Mouse (Mus musculus): Measurements from ENCODE around the gene Qrfpr.
A peak's percentile ranks its signal among the peaks of the same experiment; 100 is the strongest.

Gene Qrfpr

GRCm38 (mm10) chr3:36221743-36222682 lies at the start of gene Qrfpr:
Qrfpr (minus strand) TSS chr3:36222313.
- DNase-seq: peak; percentile 13 to 21

- DNase-seq: peak in 1 of 2 experiments; percentile 9
Observed at GRCm38 (mm10) chr3:36263873-36264272, 41.8 kb upstream of the Qrfpr start.

- DNase-seq: peak; percentile 6 to 16
Observed at GRCm38 (mm10) chr3:36263265-36263664, 41.2 kb upstream of the Qrfpr start.

GRCm38 (mm10) chr3:36250585-36250984 lies 28.5 kb upstream of the Qrfpr start:
- no peak for DNase-seq

- DNase-seq: no peak
Observed at GRCm38 (mm10) chr3:36248446-36248845, 26.3 kb upstream of the Qrfpr start.

GRCm38 (mm10) chr3:36229941-36230340 lies 7.8 kb upstream of the Qrfpr start:
- DNase-seq: no peak

DNA sequence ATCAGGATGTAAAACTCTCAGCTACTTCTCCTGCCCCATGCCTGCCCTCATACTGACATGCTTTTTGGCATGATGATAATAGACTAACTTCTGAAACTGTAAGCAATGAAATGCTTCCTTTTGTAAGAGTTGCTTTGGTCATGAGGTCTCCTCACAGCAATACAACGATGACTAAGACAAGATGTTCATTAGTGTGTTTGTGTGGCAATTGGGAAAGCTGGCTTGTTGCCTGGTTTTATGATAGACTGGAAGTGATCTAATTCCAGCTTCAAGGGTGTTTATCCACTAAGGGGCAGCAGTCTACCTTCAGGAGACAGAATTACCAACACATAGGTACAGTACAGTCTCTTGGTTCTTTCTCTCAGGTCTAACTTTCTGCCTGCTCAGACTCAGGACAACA lies 5.1 kb upstream of the Qrfpr start:
- DNase-seq: no peak

DNA sequence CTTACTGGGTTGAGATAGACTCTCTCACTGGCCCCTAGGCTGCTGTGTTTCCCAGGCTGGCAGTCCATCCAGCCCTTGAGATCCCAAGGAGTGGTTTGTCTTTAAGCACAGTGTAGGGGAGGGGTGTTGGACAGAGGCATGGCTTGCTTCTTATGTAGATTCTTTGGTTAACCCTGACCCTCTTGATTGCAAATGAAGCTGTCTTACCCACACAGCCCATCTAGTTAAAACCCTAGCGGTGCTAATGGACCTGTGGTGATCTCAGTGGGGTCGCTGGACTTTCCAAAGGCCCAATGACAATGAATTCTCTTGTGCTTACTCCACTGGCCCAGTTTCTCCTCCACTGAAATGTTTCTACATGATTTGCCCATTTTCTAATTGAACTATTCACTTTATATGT lies 1.2 kb upstream of the Qrfpr start:
- DNase-seq: no peak

DNA sequence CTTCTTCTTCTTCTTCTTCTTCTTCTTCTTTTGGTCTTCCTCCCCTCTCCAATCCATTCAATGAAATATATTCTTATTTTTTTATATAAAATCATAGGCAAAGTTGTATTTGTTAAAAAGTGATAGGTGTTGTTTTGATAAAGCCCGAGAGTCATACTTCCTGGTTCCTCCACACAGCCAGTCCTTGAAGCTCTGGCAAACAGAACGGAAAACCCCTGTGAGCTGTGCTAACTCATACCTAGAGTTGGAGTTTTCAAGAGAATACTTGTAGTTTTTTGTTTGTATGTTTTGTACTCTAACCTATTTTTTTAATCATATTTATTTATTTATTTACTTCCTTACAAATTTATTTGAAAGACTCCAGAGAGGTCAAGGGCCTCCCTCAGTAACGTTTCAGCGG lies 9.4 kb downstream of the Qrfpr start:
- DNase-seq: no peak

DNA sequence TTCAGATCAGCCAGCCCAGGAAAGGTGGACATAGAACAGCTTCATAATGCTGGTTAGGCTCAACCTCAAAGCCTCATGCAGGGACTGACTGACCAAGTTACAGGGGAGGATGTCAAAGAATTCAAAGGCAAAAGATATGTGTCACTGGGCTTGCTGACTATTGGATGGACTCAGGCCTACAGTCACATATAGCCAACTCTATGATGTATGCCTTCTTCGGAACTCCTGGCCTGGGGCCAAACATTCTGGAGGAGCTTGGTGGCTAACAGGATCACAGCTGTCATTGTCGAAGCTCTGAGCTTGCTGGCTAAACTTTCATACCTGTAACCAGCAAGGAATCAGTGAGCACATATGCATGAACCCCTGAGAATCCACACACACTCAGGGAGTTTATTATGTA lies 11.2 kb downstream of the Qrfpr start:
- peak; percentile 13 to 35 for DNase-seq

GRCm38 (mm10) chr3:36209776-36210555 lies 12.1 kb downstream of the Qrfpr start:
- DNase-seq: peak; percentile 63 to 67

DNA sequence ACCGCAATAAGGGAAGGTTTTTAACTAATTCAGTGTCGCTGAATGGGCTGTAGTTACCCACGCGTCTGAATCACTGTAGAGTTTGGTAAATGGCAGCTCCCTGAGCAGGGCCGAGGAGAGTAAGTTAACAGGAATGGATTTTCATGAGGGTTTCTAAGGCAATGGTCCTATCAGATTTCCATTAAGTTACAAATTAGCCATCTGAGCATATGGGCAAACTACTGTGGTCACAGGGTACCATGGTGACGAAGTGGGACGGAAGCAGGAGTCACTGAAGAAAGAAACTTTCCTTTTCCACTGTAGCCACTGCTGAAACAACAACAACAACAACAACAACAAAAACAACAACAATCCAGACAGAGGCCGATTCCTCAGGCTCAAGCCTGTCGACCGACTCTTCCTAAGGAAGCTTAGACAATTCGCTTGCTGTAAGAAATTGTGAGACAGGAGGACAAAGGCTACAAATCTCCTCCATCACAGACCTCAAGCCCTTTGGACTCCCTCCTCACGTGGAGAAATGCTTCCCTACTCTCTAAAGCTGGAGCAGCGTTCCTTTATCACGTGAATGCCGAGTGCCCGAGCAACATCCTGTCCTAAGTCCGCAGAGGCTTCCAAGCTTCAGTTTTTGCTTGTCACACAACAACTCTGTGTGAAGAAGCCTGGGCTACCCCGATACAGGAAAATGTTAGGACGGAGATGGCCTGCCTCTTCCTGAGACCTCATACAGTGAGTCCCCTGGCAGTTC lies 14.4 kb downstream of the Qrfpr start:
- DNase-seq: no peak

DNA sequence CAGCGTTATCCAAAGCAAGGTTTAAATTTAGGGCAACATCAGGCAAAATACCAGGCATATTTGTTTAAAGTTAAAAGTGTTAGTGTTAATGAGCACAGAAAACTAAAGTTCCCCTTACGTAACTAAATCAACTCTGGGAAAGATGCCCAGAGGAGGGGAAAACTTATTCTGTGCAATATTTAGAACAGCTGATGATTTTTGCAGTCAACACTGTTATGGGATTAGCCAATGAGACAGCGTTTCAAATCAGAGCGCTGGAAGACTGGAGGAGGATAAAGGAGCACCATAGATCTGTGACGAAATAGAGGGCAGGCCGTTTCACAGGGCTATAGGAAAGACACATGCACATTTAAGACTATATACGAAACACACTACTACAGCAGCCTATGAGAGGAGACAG lies 19.2 kb downstream of the Qrfpr start:
- DNase-seq: no peak

GRCm38 (mm10) chr3:36201098-36201497 lies 21.0 kb downstream of the Qrfpr start:
- DNase-seq: no peak

- no peak for DNase-seq
Observed at GRCm38 (mm10) chr3:36189243-36189642, 32.9 kb downstream of the Qrfpr start.

DNA sequence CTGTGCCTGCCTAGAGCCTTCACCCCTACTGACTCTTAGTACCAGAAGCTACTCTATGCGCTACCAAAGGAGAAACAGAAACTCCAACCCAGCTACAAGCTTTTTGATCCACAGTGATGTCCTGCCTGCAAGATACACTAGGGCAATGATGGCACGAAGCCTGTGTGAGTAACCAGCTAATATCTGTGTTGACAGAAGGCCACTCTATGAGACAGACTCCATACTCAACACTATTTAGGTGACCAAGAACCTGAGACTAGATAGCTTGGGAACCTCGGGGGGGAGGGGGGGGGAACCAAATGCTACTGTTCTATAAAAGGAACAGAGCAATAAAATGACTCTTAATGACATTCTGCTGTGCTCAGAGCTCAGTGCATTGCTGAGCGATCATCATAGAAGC lies 35.6 kb downstream of the Qrfpr start:
- no peak for DNase-seq

- DNase-seq: peak; percentile 63 to 78
Observed at GRCm38 (mm10) chr3:36181519-36181918, 40.6 kb downstream of the Qrfpr start.

DNA sequence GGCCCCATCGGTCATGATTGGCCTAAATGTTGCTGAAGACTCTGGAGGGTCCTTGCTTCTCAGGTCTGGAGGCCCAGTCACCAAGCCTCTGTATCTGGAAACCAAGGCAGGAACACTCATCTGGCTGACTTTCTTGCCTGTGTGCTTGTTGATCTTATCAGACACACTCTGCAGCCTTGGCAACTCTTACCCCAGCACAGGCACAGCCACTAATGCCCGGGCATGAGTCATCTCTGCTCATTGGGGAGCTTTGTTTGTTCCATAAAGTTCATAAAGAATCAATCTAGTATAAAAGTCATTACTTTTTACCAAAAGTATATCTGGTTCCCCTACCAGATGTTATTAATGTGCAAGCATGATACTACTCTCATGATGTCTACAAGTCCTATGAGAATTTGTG lies 48.4 kb downstream of the Qrfpr start:
- DNase-seq: no peak

DNA sequence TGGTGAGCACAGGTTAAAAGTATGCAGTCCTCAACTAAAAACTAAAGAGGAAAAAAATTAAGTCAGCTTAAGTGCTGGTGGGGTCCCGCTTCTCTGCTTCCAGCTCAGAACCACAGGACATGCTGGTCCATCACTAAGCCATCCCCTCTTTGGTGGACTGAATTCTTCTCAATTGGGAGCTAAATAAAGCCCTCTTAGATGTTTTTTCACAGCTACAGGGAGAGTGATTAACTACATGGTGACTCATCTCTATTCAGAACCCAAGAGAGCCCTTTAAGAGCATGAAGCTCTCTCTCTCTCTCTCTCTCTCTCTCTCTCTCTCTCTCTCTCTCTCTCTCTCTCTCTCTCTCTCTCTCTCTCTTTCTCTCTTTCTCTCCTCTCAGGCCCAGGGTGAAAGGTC lies 50.8 kb downstream of the Qrfpr start:
- no peak for DNase-seq

GRCm38 (mm10) chr3:36170670-36171210 lies 51.4 kb downstream of the Qrfpr start:
- no peak for DNase-seq

DNA sequence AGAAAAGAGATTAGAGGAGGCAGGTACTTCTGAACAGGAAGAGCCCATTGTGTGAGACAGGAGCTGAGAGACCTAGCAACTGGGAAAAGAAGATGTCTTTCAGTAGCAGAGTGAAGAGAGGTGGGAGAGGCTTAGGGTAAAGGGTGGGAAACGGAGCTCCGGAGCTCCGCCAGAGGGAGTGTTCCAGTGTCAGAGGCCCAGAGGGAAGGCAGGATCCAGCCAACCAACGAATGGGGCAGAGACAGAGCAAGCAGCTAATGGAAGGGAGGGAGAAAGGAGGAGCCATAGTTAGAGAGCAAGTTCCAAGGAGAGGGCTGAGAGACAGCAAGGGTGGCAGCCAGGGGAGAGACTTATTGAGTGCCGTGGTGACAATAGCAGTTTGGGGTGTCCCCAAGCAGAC lies 66.8 kb downstream of the Qrfpr start:
- DNase-seq: peak in 1 of 2 experiments; percentile 8

DNA sequence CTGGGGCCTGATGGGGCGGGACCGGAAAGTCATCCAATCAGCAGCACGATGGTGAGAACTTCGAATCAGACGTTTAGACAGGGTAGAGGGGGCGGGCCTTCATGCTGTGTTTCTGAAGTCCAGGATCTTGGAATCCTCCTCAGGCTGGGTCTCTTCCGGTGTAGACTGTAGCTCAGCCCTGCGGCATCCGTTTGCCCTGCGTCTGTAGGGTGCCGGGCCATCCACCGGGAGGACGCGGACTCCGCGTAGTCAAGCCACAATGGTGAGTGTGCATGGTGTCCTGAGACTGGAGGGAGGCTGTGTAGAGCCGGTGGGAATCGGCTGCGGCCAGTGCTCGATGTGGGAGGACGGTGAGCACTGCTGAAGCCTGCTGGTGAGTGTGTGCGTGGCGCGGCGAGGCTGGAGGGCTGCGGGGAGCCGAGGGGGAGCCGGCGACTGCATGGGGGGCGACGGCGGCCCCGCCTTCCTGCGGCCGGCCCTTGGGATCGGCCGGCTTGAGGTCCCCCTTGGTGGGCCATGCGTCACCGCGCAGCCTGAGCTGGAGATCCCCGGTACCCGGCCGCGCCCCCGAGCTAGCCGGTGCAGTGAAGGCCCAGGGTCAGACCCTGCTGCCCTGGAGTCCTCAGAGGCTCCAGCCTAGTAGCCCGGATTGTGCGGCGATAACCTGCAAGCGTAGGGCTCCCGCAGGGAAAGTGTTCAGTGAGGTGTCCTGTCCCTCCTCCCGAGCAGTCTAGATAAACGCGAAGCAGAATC lies 71.0 kb downstream of the Qrfpr start, which contains the start of gene D3Ertd254e:
TSS of gene D3Ertd254e (plus strand) at position 84 of the 753 bp plus-strand sequence.
- peak; percentile 89 to 90 for DNase-seq
